Comparison of ENCODE assay signal across 8 mouse cellular contexts in genomic region chr2:18693871-18694610, GRCm38 (mm10). TPM values are rescaled to one million over a fixed set of nuclear protein-coding genes. Genes with fewer than 3 reads are reported as not detected.
DNase-seq lines count a peak whose midpoint lies in the region; ATAC-seq lines count a peak whose summit lies in the region.

TSS of gene Spag6 (plus strand) at chr2:18694032.

- under 1% methylated on average over 60 of the region's 61 CpGs for WGBS in limb, embryonic 15.5 days
- WGBS in midbrain, embryonic 15.5 days = under 1% methylated on average over 57 of the region's 61 CpGs

- H3K36me3 ChIP-seq in limb, embryonic 15.5 days = no peaks in the 10 kb centered on the region
- no peaks in the 10 kb centered on the region for H3K36me3 ChIP-seq in midbrain, embryonic 15.5 days (replicated peaks)

- H3K4me2 ChIP-seq in limb, embryonic 15.5 days = peak within 1 kb of the TSS; percentile 96
- peak within 1 kb of the TSS; percentile 67 for H3K4me2 ChIP-seq in midbrain, embryonic 15.5 days

- peaks cover 73% of the 10 kb centered on the region for H3K27me3 ChIP-seq in limb, embryonic 15.5 days
- H3K27me3 ChIP-seq in midbrain, embryonic 15.5 days (replicated peaks) = peaks cover 43% of the 10 kb centered on the region

- H3K4me1 ChIP-seq in limb, embryonic 15.5 days = peaks cover 30% of the 10 kb centered on the region
- peaks cover 34% of the 10 kb centered on the region for H3K4me1 ChIP-seq in midbrain, embryonic 15.5 days

- peak within 1 kb of the TSS; percentile 71 for H3K4me3 ChIP-seq in limb, embryonic 15.5 days
- H3K4me3 ChIP-seq in midbrain, embryonic 15.5 days = peak within 1 kb of the TSS; percentile 43

- ATAC-seq in limb, embryonic 15.5 days (ENCODE audit: insufficient number of reproducible peaks, low FRiP score, low TSS enrichment, low read depth) = peak; percentile 81
- ATAC-seq in midbrain, embryonic 15.5 days (replicated peaks) = peak; percentile 72

- peak within 1 kb of the TSS; percentile 85 for H3K9ac ChIP-seq in limb, embryonic 15.5 days
- peak within 1 kb of the TSS; percentile 33 for H3K9ac ChIP-seq in midbrain, embryonic 15.5 days

- peak; percentile 55 to 73 for DNase-seq in left cerebral cortex, adult 18-20 months (ENCODE audit: low spot score in 2 of 2)
- DNase-seq in left cerebral cortex, adult 11 months (ENCODE audit: low spot score) = no peak
- peak; percentile 81 for DNase-seq in embryo, embryonic 10.5 days (ENCODE audit: low spot score)
- DNase-seq in heart, adult 18-20 months = peak; percentile 83 to 89
- DNase-seq in kidney, adult 11 months = peak; percentile 66
- peak; percentile 51 to 53 for DNase-seq in spleen, postnatal 36 days (ENCODE audit: low spot score in 2 of 2)

- H3K9me3 ChIP-seq in limb, embryonic 15.5 days = no peaks in the 10 kb centered on the region
- H3K9me3 ChIP-seq in midbrain, embryonic 15.5 days = no peaks in the 10 kb centered on the region

- H3K27ac ChIP-seq in limb, embryonic 15.5 days = peak within 1 kb of the TSS; percentile 72
- 0 out of 2 replicates have a peak within 1 kb of the TSS, but pooled peaks have one; percentile 31 for H3K27ac ChIP-seq in midbrain, embryonic 15.5 days

RNA-seq across cellular contexts. Expression of gene Spag6, which starts in this region (rescaled TPM):
- 10 to 100 TPM; 11.4 to 14.3 TPM for total RNA-seq in left cerebral cortex, adult 18-20 months (2021)
- under 1 TPM in 1 of 2 experiments, not detected in 1; 0.55 TPM for total RNA-seq in heart, adult 18-20 months (2021)
- 0.20 and 0.31 TPM in 2 replicates for polyA plus RNA-seq in limb, embryonic 15.5 days (2015; fragmentation: Nextera tagmentation; extraction: Ambion mirVana)
- polyA plus RNA-seq in midbrain, embryonic 15.5 days (2015; fragmentation: Nextera tagmentation; extraction: Ambion mirVana) = 0.14 and 0.17 TPM in 2 replicates

Comparison
In these comparisons a context has a peak if more than half of its experiments do, and no peak if none do; other contexts are left out.
1. RNA of gene Spag6 (total RNA-seq): 11.4 to 14.3 TPM in left cerebral cortex, adult 18-20 months; 0.55 TPM in heart, adult 18-20 months; every median in the first group is over 4 times any median in the second.
2. Peak in DNase-seq in heart, adult 18-20 months; RNA of the gene not detected or under 1 TPM.
3. Peak in ATAC-seq, H3K4me3 ChIP-seq, H3K27ac ChIP-seq, H3K9ac ChIP-seq and H3K4me2 ChIP-seq in limb, embryonic 15.5 days; RNA of the gene not detected or under 1 TPM.
4. Peak in ATAC-seq, H3K4me3 ChIP-seq, H3K27ac ChIP-seq, H3K9ac ChIP-seq and H3K4me2 ChIP-seq in midbrain, embryonic 15.5 days; RNA of the gene not detected or under 1 TPM.